Mouse (Mus musculus): ENCODE results near the gene 1700125H20Rik.

GRCm38 (mm10) chr11:85157301-85157700 lies 12.9 kb upstream of the 1700125H20Rik start:
- no peak for TF ChIP-seq CTCF (IDR thresholded peaks at IDR 0.05; ENCODE audit: borderline replicate concordance, insufficient read depth, low read length)
- no peak for TF ChIP-seq POLR2A (IDR thresholded peaks at IDR 0.05; ENCODE audit: low read depth, low read length)

Measured in embryonic fibroblast, embryonic 13.5 days (primary cell).